Mouse (Mus musculus): ENCODE results near the gene Nkx3-2. TPM values are rescaled to one million over a fixed set of nuclear protein-coding genes. Genes with fewer than 3 reads are reported as not detected.

Gene Nkx3-2
- polyA plus RNA-seq, 1 experiment from 2014 or later = not detected

DNA sequence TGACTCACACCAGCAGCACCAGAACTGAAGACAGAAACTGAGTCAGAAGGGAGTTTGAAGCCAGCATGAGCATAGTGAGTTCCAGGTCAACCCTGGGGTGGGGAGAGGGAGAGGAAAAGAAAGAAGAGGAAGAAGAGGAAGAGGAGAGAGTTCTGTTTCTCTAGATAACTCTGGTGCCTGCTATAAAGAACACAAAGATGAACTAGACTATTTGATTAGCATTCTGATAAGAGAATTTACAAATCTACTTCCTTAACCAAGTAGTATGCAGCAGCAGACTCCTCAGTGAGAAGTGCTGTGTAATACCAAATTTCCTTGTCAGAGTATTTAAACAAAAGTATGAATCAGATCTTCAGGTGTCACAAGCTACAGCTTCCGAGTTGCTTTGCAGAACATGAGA, 37.3 kb downstream of the Nkx3-2 start:
- no peak for DNase-seq (ENCODE audit: extremely low spot score, low spot score)
- H3K4me3 ChIP-seq = no peak overlapping the region
- H3K27me3 ChIP-seq (ENCODE audit: poor library complexity, severe bottlenecking) = no peaks in the 10 kb centered on the region
- H3K9me3 ChIP-seq = no peaks in the 10 kb centered on the region
- H3K4me1 ChIP-seq = peaks cover 5% of the 10 kb centered on the region
- 87% methylated on average over 1 of the region's 1 CpGs for WGBS
- no peak overlapping the region for H3K27ac ChIP-seq
- H3K36me3 ChIP-seq (replicated peaks) = no peaks in the 10 kb centered on the region

- Histone ChIP-seq H3K9me3 (no peaks in the 10 kb centered on the region), H3K27me3 (ENCODE audit: poor library complexity, severe bottlenecking) (no peaks in the 10 kb centered on the region), H3K4me1 (peaks cover 5% of the 10 kb centered on the region), H3K27ac (no peak overlapping the region), H3K36me3 (replicated peaks) (no peaks in the 10 kb centered on the region), H3K4me3 (no peak overlapping the region)
- DNase-seq (ENCODE audit: extremely low spot score, low spot score) = no peak
- 79% methylated on average over 6 of the region's 6 CpGs for WGBS
Observed at GRCm38 (mm10) chr5:41725573-41725972, 38.7 kb downstream of the Nkx3-2 start.

Other genes with a start within 250 kb of the Nkx3-2 start
- gene Rab28, start 56.3 kb downstream of the Nkx3-2 start, polyA plus RNA-seq (2016; fragmentation: Nextera tagmentation; extraction: Ambion mirVana) = 77.3 and 81.1 TPM in 2 replicates
- gene Bod1l, start 79.8 kb upstream of the Nkx3-2 start, polyA plus RNA-seq (2016; fragmentation: Nextera tagmentation; extraction: Ambion mirVana) = 17.2 and 18.1 TPM in 2 replicates